Mouse (Mus musculus): Measurements from ENCODE around the gene Ube2r2. TPM values are rescaled to one million over a fixed set of nuclear protein-coding genes. Genes with fewer than 3 reads are reported as not detected.

Gene Ube2r2
- polyA plus RNA-seq (2014; fragmentation: Nextera tagmentation; extraction: Ambion mirVana), result 68.5 and 68.7 TPM in 2 replicates

GRCm38 (mm10) chr4:41135711-41136453 lies at the start of gene Ube2r2:
TSS of gene Ube2r2 (plus strand) at chr4:41135743.
- peak within 1 kb of the TSS; percentile 96 for H3K9ac ChIP-seq
- H3K36me3 ChIP-seq (replicated peaks; ENCODE audit: control insufficient read depth, insufficient read depth), result 0 out of 2 replicates have a peak, but pooled peaks cover 11% of the 10 kb centered on the region
- WGBS, result under 1% methylated on average over 54 of the region's 65 CpGs
- ATAC-seq (ENCODE audit: low FRiP score) (peak; percentile 81), DNase-seq (ENCODE audit: low spot score) (peak; percentile 61)
- H3K27ac ChIP-seq, result peak within 1 kb of the TSS; percentile 98
- H3K4me2 ChIP-seq (replicated peaks), result peak within 1 kb of the TSS; percentile 74
- no peaks in the 10 kb centered on the region for H3K27me3 ChIP-seq (ENCODE audit: control insufficient read depth, insufficient read depth, low read length)
- H3K4me1 ChIP-seq (replicated peaks; ENCODE audit: control insufficient read depth, insufficient read depth, low read length), result peaks cover 19% of the 10 kb centered on the region; the same call in 1 of the 2 replicates
- H3K9me3 ChIP-seq (ENCODE audit: control insufficient read depth, low read length), result no peaks in the 10 kb centered on the region
- H3K4me3 ChIP-seq (replicated peaks; ENCODE audit: low read length), result peak within 1 kb of the TSS; percentile 86

- Histone ChIP-seq H3K4me1 (replicated peaks; ENCODE audit: control insufficient read depth, insufficient read depth, low read length) (no peaks in the 10 kb centered on the region), H3K4me3 (replicated peaks; ENCODE audit: low read length) (no peak overlapping the region), H3K36me3 (replicated peaks; ENCODE audit: control insufficient read depth, insufficient read depth) (no peaks in the 10 kb centered on the region), H3K4me2 (replicated peaks) (no peak overlapping the region), H3K9ac (no peak overlapping the region), H3K27me3 (ENCODE audit: control insufficient read depth, insufficient read depth, low read length) (no peaks in the 10 kb centered on the region), H3K9me3 (ENCODE audit: control insufficient read depth, low read length) (no peaks in the 10 kb centered on the region), H3K27ac (no peak overlapping the region)
- no peak for DNase-seq (ENCODE audit: low spot score)
- 79% methylated on average over 9 of the region's 9 CpGs for WGBS
- no peak for ATAC-seq (ENCODE audit: low FRiP score)
Measured at GRCm38 (mm10) chr4:41086947-41087346, 48.6 kb upstream of the Ube2r2 start.

- H3K4me3 ChIP-seq (replicated peaks; ENCODE audit: low read length), result no peak overlapping the region
- no peaks in the 10 kb centered on the region for H3K9me3 ChIP-seq (ENCODE audit: control insufficient read depth, low read length)
- no peak for ATAC-seq (ENCODE audit: low FRiP score)
- H3K27me3 ChIP-seq (ENCODE audit: control insufficient read depth, insufficient read depth, low read length), result no peaks in the 10 kb centered on the region
- no peak overlapping the region for H3K9ac ChIP-seq
- 86% methylated on average over 16 of the region's 16 CpGs for WGBS
- no peaks in the 10 kb centered on the region for H3K36me3 ChIP-seq (replicated peaks; ENCODE audit: control insufficient read depth, insufficient read depth)
- no peak overlapping the region for H3K4me2 ChIP-seq (replicated peaks)
- H3K4me1 ChIP-seq (replicated peaks; ENCODE audit: control insufficient read depth, insufficient read depth, low read length), result no peaks in the 10 kb centered on the region
- DNase-seq (ENCODE audit: low spot score), result no peak
- no peak overlapping the region for H3K27ac ChIP-seq
Measured at GRCm38 (mm10) chr4:41087459-41088298, 47.9 kb upstream of the Ube2r2 start.

GRCm38 (mm10) chr4:41089189-41089588 lies 46.4 kb upstream of the Ube2r2 start:
- Histone ChIP-seq H3K9ac (no peak overlapping the region), H3K9me3 (ENCODE audit: control insufficient read depth, low read length) (no peaks in the 10 kb centered on the region), H3K4me2 (replicated peaks) (no peak overlapping the region), H3K4me3 (replicated peaks; ENCODE audit: low read length) (no peak overlapping the region), H3K27ac (no peak overlapping the region), H3K4me1 (replicated peaks; ENCODE audit: control insufficient read depth, insufficient read depth, low read length) (no peaks in the 10 kb centered on the region), H3K36me3 (replicated peaks; ENCODE audit: control insufficient read depth, insufficient read depth) (no peaks in the 10 kb centered on the region), H3K27me3 (ENCODE audit: control insufficient read depth, insufficient read depth, low read length) (no peaks in the 10 kb centered on the region)
- WGBS, result 81% methylated on average over 4 of the region's 4 CpGs
- no peak for ATAC-seq (ENCODE audit: low FRiP score)
- DNase-seq (ENCODE audit: low spot score), result no peak

GRCm38 (mm10) chr4:41089705-41090104 lies 45.8 kb upstream of the Ube2r2 start:
- no peaks in the 10 kb centered on the region for H3K9me3 ChIP-seq (ENCODE audit: control insufficient read depth, low read length)
- DNase-seq (ENCODE audit: low spot score), result no peak
- no peak overlapping the region for H3K4me2 ChIP-seq (replicated peaks)
- H3K4me1 ChIP-seq (replicated peaks; ENCODE audit: control insufficient read depth, insufficient read depth, low read length), result no peaks in the 10 kb centered on the region
- 84% methylated on average over 2 of the region's 2 CpGs for WGBS
- ATAC-seq (ENCODE audit: low FRiP score), result no peak
- H3K27ac ChIP-seq, result no peak overlapping the region
- no peaks in the 10 kb centered on the region for H3K36me3 ChIP-seq (replicated peaks; ENCODE audit: control insufficient read depth, insufficient read depth)
- H3K27me3 ChIP-seq (ENCODE audit: control insufficient read depth, insufficient read depth, low read length), result no peaks in the 10 kb centered on the region
- no peak overlapping the region for H3K4me3 ChIP-seq (replicated peaks; ENCODE audit: low read length)
- no peak overlapping the region for H3K9ac ChIP-seq

- ATAC-seq (ENCODE audit: low FRiP score) (no peak), DNase-seq (ENCODE audit: low spot score) (no peak)
- Histone ChIP-seq H3K36me3 (replicated peaks; ENCODE audit: control insufficient read depth, insufficient read depth) (no peaks in the 10 kb centered on the region), H3K4me3 (replicated peaks; ENCODE audit: low read length) (no peak overlapping the region), H3K9me3 (ENCODE audit: control insufficient read depth, low read length) (no peaks in the 10 kb centered on the region), H3K27me3 (ENCODE audit: control insufficient read depth, insufficient read depth, low read length) (no peaks in the 10 kb centered on the region), H3K4me1 (replicated peaks; ENCODE audit: control insufficient read depth, insufficient read depth, low read length) (no peaks in the 10 kb centered on the region), H3K27ac (no peak overlapping the region), H3K4me2 (replicated peaks) (no peak overlapping the region), H3K9ac (no peak overlapping the region)
- WGBS, result 63% methylated on average over 3 of the region's 3 CpGs
Measured at GRCm38 (mm10) chr4:41091391-41091790, 44.2 kb upstream of the Ube2r2 start.

- H3K4me1 ChIP-seq (replicated peaks; ENCODE audit: control insufficient read depth, insufficient read depth, low read length), result no peaks in the 10 kb centered on the region
- no peak for DNase-seq (ENCODE audit: low spot score)
- no peak for ATAC-seq (ENCODE audit: low FRiP score)
- H3K9me3 ChIP-seq (ENCODE audit: control insufficient read depth, low read length), result no peaks in the 10 kb centered on the region
- peaks cover 9% of the 10 kb centered on the region for H3K27me3 ChIP-seq (ENCODE audit: control insufficient read depth, insufficient read depth, low read length)
- H3K9ac ChIP-seq, result no peak overlapping the region
- H3K4me2 ChIP-seq (replicated peaks), result no peak overlapping the region
- H3K4me3 ChIP-seq (replicated peaks; ENCODE audit: low read length), result no peak overlapping the region
- no peaks in the 10 kb centered on the region for H3K36me3 ChIP-seq (replicated peaks; ENCODE audit: control insufficient read depth, insufficient read depth)
- WGBS, result 85% methylated on average over 1 of the region's 1 CpGs
- no peak overlapping the region for H3K27ac ChIP-seq
Measured at GRCm38 (mm10) chr4:41092958-41093357, 42.6 kb upstream of the Ube2r2 start.

GRCm38 (mm10) chr4:41094361-41094760 lies 41.2 kb upstream of the Ube2r2 start:
- DNase-seq (ENCODE audit: low spot score) (no peak), ATAC-seq (ENCODE audit: low FRiP score) (no peak)
- no peaks in the 10 kb centered on the region for H3K9me3 ChIP-seq (ENCODE audit: control insufficient read depth, low read length)
- peaks cover 17% of the 10 kb centered on the region for H3K27me3 ChIP-seq (ENCODE audit: control insufficient read depth, insufficient read depth, low read length)
- no peak overlapping the region for H3K9ac ChIP-seq
- no peak overlapping the region for H3K4me2 ChIP-seq (replicated peaks)
- peaks cover 5% of the 10 kb centered on the region for H3K4me1 ChIP-seq (replicated peaks; ENCODE audit: control insufficient read depth, insufficient read depth, low read length)
- 67% methylated on average over 9 of the region's 9 CpGs for WGBS
- no peak overlapping the region for H3K27ac ChIP-seq
- H3K4me3 ChIP-seq (replicated peaks; ENCODE audit: low read length), result no peak overlapping the region
- H3K36me3 ChIP-seq (replicated peaks; ENCODE audit: control insufficient read depth, insufficient read depth), result no peaks in the 10 kb centered on the region

GRCm38 (mm10) chr4:41096169-41096568 lies 39.4 kb upstream of the Ube2r2 start:
- Histone ChIP-seq H3K4me1 (replicated peaks; ENCODE audit: control insufficient read depth, insufficient read depth, low read length) (peaks cover 5% of the 10 kb centered on the region), H3K4me2 (replicated peaks) (no peak overlapping the region), H3K27ac (no peak overlapping the region), H3K9ac (no peak overlapping the region), H3K4me3 (replicated peaks; ENCODE audit: low read length) (no peak overlapping the region), H3K9me3 (ENCODE audit: control insufficient read depth, low read length) (no peaks in the 10 kb centered on the region), H3K27me3 (ENCODE audit: control insufficient read depth, insufficient read depth, low read length) (peaks cover 17% of the 10 kb centered on the region), H3K36me3 (replicated peaks; ENCODE audit: control insufficient read depth, insufficient read depth) (no peaks in the 10 kb centered on the region)
- ATAC-seq (ENCODE audit: low FRiP score), result no peak
- no peak for DNase-seq (ENCODE audit: low spot score)
- 76% methylated on average over 8 of the region's 8 CpGs for WGBS

Data from hindbrain, embryonic 14.5 days (tissue).